Mouse (Mus musculus) C2C12 (cell line): Measurements from ENCODE around the gene Ckap2l. TPM values are rescaled to one million over a fixed set of nuclear protein-coding genes. Genes with fewer than 3 reads are reported as not detected.
A peak's percentile ranks its signal among the peaks of the same experiment; 100 is the strongest.

Experiments used
- H3K27me3 ChIP-seq: one replicate; pipeline ENCODE4 v1.6.1; 2011; ENCODE audit not compliant: control insufficient read depth, insufficient read depth, insufficient read length
- H3K36me3 ChIP-seq: one replicate; pipeline ENCODE4 v1.6.1; 2011; ENCODE audit not compliant: control insufficient read depth, insufficient read depth
- H3K4me3 ChIP-seq: one replicate; pipeline ENCODE4 v1.5.1; 2011; ENCODE audit warnings: mild to moderate bottlenecking, control low read depth; ENCODE audit not compliant: poor library complexity, insufficient read depth, severe bottlenecking
- H3K79me2 ChIP-seq: one replicate; pipeline ENCODE4 v1.6.1; 2011; ENCODE audit not compliant: control insufficient read depth, insufficient read depth
- H3K79me3 ChIP-seq: one replicate; pipeline ENCODE4 v1.6.1; 2011; ENCODE audit warnings: low read depth, control low read depth
- H3ac ChIP-seq: one replicate; pipeline ENCODE3; 2011; ENCODE audit warnings: low read depth; ENCODE audit not compliant: control insufficient read depth, insufficient read length
- CEBPB ChIP-seq: IDR thresholded peaks from one replicate; pipeline ENCODE4 v1.6.1; 2011; ENCODE audit warnings: low read depth, mild to moderate bottlenecking, control low read depth, moderate library complexity
- CTCF ChIP-seq: IDR thresholded peaks from one replicate; pipeline ENCODE4 v1.5.1; 2011; ENCODE audit not compliant: control insufficient read depth, insufficient read depth, insufficient read length
- FOSL1 ChIP-seq: IDR thresholded peaks from one replicate; pipeline ENCODE4 v1.8.0; 2011; ENCODE audit warnings: mild to moderate bottlenecking, low read length; ENCODE audit not compliant: poor library complexity, insufficient read depth, severe bottlenecking
- MAX ChIP-seq: IDR thresholded peaks from one replicate; pipeline ENCODE4 v1.6.1; 2011; ENCODE audit warnings: mild to moderate bottlenecking, control low read depth
- MYOD1 ChIP-seq: IDR thresholded peaks from one replicate; pipeline ENCODE4 v1.6.1; 2011; ENCODE audit warnings: low read depth; ENCODE audit not compliant: control insufficient read depth, insufficient read length
- MYOG ChIP-seq: IDR thresholded peaks from one replicate; pipeline ENCODE4 v1.6.1; 2011; ENCODE audit not compliant: control insufficient read depth, insufficient read length; ENCODE audit errors: extremely low read depth
- USF1 ChIP-seq: IDR thresholded peaks from one replicate; pipeline ENCODE4 v1.6.1; 2011; ENCODE audit warnings: low read depth, mild to moderate bottlenecking, control low read depth, moderate library complexity
- long read RNA-seq, 2 experiments: library from polyadenylated mRNA; unstranded; transcript quantifications; one replicate each; pipeline ENCODE4 v2.0.0; 2019 to 2020
- polyA plus RNA-seq: library from polyadenylated mRNA; unstranded; fragments of >200 nt; fragmentation: generic; extraction: Trizol; gene quantifications from one replicate; pipeline ENCODE4 v1.2.1, GENCODE M21; 2012; ENCODE audit warnings: missing spikeins

The Ckap2l gene
- polyA plus RNA-seq: 17.9 TPM
- long read RNA-seq, experiment 1, transcript Ckap2l-201 (9 exons, 3,137 nt): major isoform, 20 of 46 reads
- long read RNA-seq, experiment 1, partial matches to known transcripts: 13 of 46 reads
- long read RNA-seq, experiment 1, other reads (novel, unspliced or antisense): 13 of 46 reads
- long read RNA-seq, experiment 2, transcript Ckap2l-201 (9 exons, 3,137 nt): major isoform, 89 of 185 reads
- long read RNA-seq, experiment 2, partial matches to known transcripts: 43 of 185 reads
- long read RNA-seq, experiment 2, other reads (novel, unspliced or antisense): 53 of 185 reads

DNA sequence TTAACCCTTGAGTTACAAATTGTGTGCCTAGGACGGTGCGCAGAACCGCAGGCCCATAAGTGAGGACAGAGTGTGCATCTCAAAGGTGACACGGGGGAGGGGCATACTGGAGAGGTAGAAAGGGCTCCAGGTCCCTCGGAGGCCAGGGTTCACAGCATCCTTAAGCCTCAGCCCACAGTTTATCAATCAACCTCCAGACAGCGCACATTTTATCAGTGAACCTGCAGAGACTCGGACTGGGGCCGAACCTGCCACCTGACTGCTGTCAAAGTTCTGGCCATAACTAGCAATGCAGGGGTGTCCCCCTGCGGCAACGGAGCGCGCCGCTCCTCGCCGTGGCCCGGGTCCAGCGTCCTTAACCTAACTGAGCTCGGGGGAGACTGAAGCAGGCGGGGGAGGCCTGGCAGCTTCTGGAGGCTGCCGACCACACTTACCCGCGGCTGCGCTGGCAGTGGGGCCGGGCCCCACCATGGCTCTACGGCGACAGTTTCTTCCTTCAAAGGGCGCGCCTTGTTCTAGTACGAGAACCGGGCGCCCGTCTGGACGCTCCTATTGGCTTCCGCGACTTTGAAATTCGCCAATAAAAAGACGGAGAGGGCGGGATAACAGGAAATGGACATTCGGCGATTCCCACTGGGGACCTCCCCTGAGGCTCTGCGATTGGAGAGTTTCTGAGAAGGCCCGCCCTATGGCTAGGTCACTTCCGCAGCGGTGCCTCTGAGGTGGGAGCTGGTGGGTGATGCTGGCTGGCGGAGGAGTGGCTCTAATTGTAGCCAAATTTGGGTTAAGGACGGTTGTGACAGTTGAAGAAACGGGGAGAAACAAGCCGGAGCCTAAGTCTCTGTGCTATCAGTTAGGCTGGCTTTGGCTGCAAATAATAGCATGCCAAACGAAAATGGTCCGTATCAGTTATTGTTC is at the start of gene Ckap2l:
Gene Ckap2l (minus strand): TSS at position 542 of the 918 bp plus-strand sequence.
- Histone ChIP-seq H3K4me3 (peak within 1 kb of the TSS; percentile 95), H3K79me3 (peaks cover 24% of the 10 kb centered on the region), H3ac (peak within 1 kb of the TSS; percentile 85), H3K27me3 (no peaks in the 10 kb centered on the region), H3K36me3 (peaks cover 18% of the 10 kb centered on the region), H3K79me2 (peaks cover 28% of the 10 kb centered on the region)
- TF ChIP-seq CEBPB (no peak), USF1 (no peak), MAX (peak; percentile 7), MYOG (no peak), CTCF (no peak), MYOD1 (no peak)

DNA sequence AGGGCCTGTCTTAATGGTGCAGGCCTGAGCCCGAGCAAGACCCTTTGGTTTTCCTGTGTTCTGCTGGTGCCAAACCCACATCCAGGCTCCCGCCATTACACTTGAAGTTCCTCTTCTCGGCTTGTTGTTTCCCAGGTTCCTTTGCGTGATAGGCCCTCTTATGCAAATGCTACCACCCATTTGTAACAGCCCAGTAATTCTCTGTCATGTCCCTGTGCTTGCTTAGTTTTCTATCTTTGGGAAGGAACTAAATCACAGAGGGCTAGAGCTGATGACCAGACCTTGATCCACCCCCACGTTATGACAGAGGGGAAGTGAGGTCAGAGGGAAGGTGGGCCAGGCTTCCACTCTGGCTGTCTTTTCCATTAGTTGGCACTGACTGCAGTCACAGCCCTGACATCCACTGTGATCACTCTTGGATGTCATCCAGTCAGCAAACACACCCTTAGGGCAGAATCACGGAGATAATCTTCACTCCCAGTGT is 41.2 kb upstream of the Ckap2l start:
- Histone ChIP-seq H3K79me2 (no peaks in the 10 kb centered on the region), H3K4me3 (no peak overlapping the region), H3K36me3 (no peaks in the 10 kb centered on the region), H3K27me3 (no peaks in the 10 kb centered on the region), H3ac (no peak overlapping the region), H3K79me3 (no peaks in the 10 kb centered on the region)
- TF ChIP-seq MYOG (no peak), FOSL1 (no peak), MAX (no peak), CTCF (no peak)

DNA sequence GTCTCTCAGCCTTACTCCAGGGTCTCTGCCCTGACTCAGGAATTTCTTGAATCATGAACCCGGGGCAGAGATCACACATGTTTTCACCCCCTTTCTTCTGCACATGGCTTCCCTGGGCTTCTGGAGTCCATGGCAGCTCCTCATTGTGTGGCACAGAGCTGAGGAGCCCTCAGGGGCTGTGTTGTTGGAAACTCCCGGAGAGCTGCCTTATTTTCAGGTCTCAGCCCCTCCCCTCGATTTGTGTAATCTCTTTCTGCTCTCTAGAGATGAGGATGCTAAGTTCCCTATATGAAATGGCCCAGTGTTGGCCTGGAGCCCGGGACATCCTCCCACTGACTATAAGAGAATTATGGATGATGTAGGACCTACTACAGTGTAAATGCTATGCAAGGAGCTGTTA is 36.5 kb upstream of the Ckap2l start:
- no peaks in the 10 kb centered on the region for H3K79me2 ChIP-seq
- no peaks in the 10 kb centered on the region for H3K27me3 ChIP-seq
- TF ChIP-seq CEBPB (no peak), MYOG (no peak), USF1 (no peak), MYOD1 (no peak), CTCF (no peak), FOSL1 (no peak), MAX (no peak)
- no peaks in the 10 kb centered on the region for H3K79me3 ChIP-seq
- H3K36me3 ChIP-seq: no peaks in the 10 kb centered on the region
- H3K4me3 ChIP-seq: no peak overlapping the region
- H3ac ChIP-seq: no peak overlapping the region

DNA sequence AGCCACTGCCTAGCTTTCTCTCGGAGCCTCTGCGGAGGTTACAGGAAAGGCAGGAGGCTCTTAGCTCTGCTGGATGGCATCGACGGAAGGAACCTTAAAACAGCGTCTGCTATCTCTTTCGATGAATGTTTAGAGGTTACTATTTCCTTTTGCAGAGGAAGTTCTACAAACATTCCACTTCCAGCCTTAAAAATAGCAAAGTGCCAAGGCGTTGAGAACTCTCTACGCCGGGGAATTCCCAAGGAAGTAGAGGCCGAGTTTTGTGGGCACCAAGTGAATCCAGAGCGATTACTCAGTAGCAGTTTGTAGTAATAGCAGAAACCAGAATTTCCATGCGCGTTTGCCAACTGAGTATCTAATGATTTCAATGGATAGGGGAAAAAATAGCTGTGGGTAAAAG is 33.5 kb upstream of the Ckap2l start:
- no peaks in the 10 kb centered on the region for H3K79me2 ChIP-seq
- no peaks in the 10 kb centered on the region for H3K27me3 ChIP-seq
- H3K36me3 ChIP-seq: no peaks in the 10 kb centered on the region
- TF ChIP-seq FOSL1: peak; percentile 13
- TF ChIP-seq MAX: peak; percentile 12
- no peak for TF ChIP-seq CTCF
- no peak overlapping the region for H3ac ChIP-seq
- no peaks in the 10 kb centered on the region for H3K79me3 ChIP-seq
- no peak overlapping the region for H3K4me3 ChIP-seq

DNA sequence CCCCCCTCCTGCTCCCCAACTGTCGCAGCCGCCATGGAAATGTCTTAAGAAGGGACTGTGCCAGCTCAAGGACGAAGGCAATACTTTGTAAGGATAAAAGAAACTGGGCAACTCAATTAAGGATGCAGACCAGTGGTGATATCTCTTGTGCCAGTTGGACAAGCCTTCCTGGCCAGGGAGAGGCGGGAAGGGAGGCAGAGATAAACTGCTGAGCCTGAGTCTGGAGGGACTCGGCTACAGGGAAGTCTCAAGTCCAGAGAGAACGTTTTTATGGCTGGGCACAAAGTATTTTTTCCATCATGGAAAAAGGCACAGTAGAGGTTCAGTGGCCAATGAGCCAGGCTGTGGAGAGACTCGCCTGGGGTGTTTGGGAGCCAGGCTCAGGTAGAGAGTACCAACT is 33.0 kb upstream of the Ckap2l start:
- H3ac ChIP-seq: no peak overlapping the region
- H3K4me3 ChIP-seq: no peak overlapping the region
- TF ChIP-seq FOSL1 (no peak), CEBPB (no peak), MYOD1 (no peak), CTCF (no peak), USF1 (no peak), MYOG (no peak), MAX (no peak)
- H3K79me3 ChIP-seq: no peaks in the 10 kb centered on the region
- no peaks in the 10 kb centered on the region for H3K36me3 ChIP-seq
- H3K27me3 ChIP-seq: no peaks in the 10 kb centered on the region
- H3K79me2 ChIP-seq: no peaks in the 10 kb centered on the region
